Mouse (Mus musculus) ES-Bruce4 (cell line): ENCODE results near the gene Fkrp.

Source experiments
- CTCF ChIP-seq: IDR thresholded peaks from one replicate; pipeline ENCODE4 v1.8.1; 2011; ENCODE audit warnings: low read depth, low read length
- EP300 ChIP-seq: IDR thresholded peaks from 2 replicates; pipeline ENCODE4 v1.6.1; 2011; ENCODE audit warnings: low read depth, low read length; ENCODE audit not compliant: insufficient read depth
- POLR2A ChIP-seq: IDR thresholded peaks from one replicate; pipeline ENCODE4 v1.8.1; 2011; ENCODE audit warnings: low read length; ENCODE audit not compliant: insufficient read depth

DNA sequence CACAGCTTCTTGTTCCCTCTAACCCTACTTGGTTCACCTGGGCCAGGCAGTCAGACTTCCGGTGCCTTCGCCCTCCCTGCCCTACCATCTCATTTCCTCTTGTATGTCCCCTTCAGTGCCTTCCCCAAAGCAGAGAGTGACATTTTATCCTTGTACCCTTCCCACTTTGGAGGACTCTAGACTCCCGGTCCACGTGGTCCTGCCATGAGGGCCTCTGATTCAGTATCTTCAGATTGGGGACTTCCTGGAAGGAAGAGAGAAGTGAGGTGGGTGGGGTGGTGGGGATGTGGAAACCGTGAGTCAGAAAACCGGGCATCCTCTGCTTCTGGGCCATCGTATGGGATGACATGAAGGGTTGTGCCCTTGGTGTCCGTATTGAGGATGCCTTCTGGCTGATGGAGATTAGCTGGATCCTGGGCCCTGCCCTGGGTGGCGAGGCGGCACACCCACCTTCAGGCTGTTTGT, 33.3 kb downstream of the Fkrp start:
- no peak for TF ChIP-seq CTCF
- no peak for TF ChIP-seq POLR2A
- TF ChIP-seq EP300: no peak
